Mouse (Mus musculus): ENCODE data around the gene Selenof.

Selenof gene

DNA sequence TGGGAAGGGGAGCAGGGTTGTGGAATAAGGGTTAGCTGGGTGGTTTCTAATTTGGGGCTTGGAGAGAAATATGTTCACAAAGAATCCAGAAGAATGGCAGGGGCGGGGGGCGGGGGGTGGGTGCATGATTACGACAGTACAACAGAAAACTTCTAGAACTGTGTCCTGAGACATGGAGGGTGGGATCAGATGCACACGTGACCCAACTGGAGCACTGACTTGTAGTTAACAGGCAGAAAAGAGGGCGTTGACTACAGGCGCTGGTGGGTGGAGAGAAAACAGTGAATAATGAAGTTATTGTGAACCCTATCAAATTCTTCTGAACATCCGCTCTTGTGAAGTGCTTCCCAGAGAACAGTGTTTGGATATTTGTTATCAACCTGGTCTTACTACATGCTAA lies 6.2 kb upstream of the Selenof start:
- DNase-seq (ENCODE audit: extremely low spot score): no peak

DNA sequence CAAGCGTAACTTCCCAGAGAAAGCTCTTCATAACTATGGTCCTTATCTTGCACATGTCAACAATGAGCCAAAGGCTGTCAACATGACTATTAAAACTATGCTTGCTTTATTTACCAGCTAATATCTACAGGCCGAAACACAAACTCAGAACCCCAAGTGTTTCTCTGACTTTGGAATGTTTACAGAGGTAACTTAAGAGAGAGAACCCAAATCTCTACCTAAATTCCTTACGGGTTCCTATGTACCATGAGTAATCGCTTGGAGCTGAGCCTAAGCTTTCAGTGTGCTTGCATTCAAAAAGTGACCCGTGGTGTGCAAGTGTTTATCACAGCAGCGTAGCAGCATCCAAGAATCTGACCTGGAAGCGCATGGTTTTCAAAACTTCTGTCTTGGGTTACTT lies 4.9 kb upstream of the Selenof start:
- DNase-seq (ENCODE audit: extremely low spot score): no peak

DNA sequence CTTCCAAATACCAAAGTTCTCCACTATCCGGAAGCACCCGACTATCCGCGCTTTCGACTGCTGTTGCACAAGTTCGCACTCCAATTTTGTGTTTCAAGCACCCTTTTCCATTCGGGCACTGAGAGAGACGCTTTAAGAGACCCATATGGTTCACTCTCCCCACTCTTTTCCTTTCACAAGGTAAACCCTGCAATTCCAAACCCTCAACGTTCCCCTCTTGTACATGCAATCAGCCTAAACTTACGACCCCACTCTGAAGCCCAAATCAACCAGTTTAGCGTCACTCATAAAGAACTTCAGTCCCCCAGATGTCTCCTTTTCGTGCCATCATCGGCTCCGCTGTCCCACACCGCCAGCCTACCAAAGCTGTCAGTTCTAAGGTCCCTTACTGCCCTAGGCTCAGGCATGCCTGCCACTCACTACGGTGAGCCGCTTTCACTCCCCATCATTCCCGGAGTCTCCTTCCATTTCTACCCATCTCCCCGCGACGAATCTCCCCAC lies 1.2 kb upstream of the Selenof start:
- no peak for DNase-seq (ENCODE audit: extremely low spot score)

DNA sequence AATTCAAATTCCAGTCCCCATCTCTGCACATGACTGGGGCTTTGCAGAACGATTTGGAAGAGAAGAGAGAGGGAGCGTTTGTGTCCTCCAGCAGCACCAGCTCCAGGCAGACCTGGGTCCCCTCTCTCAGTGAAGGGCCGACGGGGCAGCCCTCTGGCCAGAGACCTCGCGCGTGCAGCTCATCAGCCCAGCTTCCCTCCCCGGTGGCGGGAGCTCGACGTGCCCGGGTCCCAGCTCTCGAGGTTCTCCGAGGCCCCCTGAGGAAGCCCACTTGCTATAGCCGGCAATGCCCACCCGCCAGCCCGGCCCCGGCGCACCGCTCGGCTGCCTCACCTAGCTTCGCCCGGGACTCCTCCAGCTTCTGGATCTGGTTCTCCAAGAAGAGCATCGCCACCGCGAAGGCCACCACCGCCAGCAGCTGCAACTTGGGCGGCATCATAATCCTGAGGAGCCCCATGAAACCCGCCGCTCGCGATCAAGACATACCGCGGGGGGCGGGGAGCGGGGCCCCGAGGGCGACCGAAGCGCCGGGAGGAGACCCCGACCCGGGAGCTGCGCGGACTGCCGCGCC lies 618 bp upstream of the Selenof start:
- peak; percentile 69 for DNase-seq (ENCODE audit: extremely low spot score)

DNA sequence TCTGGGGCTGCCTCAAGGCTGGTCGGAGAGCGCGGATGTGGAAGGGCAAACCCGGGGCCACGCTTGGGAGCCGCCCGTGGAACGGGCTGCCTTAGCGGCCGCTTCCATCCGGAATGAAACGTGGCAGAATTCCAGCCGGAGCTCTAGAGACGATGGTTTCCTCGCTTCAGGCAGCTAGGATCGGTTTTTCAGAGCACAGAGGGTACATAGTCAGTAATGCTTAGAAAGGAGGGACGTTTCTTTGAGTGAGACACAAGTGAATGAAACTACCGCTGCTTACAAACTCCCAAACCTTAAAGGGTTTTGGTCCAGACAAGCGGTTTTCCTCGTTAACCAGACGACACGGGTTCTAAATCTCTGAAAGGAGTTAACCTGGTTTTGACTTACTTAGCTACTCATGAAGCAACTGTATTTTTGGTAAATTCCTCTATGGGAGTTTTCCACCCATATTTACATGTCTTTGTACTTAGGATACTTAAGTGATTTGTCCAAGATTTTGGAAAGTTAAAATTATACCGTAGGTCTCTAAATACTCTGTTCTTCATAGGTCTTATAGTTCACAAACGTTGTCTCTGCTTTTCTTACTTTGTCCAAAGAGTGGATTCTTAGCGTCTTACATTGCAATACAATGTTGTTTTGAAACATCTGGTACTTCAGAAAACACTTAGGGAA lies 848 bp downstream of the Selenof start:
- no peak for DNase-seq (ENCODE audit: extremely low spot score)

DNA sequence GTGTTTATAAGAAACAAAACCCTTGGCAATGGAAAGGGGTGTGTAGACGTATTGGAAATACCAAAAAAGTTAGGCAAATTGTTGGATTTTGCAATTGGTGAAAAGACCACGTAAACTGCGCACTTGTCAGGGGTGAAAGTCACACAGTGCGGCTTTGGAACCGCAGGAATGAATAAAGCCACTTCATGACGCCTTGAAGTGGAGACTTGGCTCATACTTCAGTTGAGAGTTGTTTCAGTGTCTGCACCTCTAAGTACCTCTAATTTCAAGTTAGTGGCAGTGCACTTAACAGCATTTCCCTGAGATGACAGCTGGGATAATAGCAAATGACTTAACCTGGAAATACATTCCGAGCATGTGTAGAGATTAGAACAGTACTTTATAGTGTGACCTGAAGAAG lies 4.2 kb downstream of the Selenof start:
- no peak for DNase-seq (ENCODE audit: extremely low spot score)

DNA sequence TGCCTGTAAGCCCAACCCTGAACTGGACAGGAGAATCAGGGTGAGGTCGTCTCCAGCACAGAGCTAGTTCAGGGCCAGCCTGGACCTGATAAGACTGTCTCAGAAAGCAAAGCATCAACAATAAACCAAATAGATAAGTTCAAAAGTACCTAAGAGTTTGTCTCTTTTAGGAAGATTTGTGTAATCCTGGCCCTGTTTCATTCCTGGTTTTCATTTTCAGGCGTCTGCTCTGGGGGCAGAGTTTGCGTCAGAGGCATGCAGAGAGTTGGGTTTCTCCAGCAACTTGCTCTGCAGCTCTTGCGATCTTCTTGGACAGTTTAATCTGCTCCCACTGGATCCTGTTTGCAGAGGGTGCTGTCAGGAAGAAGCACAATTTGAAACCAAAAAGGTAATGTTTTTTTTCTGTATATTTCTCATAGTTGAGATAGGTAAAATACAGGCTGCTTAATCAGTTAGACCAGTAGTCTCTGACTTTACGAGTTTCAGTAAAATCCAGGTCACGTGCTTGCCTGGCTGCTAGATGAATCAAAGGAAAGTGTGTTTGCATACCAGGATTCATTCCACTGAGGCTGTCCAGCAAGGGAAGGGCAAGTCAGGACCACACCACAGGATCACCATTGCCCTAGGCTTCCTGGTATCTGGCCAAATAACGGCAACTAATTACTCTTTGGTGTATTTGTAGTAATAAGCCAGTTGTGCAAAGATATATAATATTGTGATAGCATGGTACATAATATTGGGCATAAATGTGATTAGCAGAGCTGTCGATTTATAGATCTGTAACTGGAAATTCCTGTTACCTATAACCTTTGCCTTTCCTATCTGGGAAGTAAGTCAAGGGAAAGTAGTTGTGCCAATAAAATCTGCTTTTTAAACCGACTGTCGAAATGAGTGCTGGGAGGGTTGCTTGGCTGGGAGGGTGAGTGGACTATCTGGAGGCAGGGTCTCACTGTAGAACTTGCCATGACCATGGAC lies 7.5 kb downstream of the Selenof start:
- no peak for DNase-seq (ENCODE audit: extremely low spot score)

DNA sequence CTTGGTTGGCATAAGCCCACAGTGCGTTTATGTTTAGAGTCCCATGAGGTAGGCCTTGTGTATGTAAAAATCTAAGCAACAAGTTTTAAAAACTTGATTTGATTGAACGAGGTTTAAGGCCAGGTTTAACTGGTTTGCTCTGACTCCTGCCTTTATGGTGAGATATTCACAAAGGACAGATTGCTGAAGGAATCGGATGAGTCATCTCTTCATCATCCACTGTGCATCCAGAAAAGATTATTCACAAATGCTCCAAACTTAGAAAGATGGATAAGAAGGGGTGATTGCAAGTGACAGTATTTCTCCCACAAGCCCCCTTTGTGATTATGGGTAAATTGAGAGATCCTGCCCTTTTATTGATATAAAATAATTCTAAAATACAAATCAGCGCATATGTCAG lies 8.8 kb downstream of the Selenof start:
- DNase-seq (ENCODE audit: extremely low spot score): no peak

DNA sequence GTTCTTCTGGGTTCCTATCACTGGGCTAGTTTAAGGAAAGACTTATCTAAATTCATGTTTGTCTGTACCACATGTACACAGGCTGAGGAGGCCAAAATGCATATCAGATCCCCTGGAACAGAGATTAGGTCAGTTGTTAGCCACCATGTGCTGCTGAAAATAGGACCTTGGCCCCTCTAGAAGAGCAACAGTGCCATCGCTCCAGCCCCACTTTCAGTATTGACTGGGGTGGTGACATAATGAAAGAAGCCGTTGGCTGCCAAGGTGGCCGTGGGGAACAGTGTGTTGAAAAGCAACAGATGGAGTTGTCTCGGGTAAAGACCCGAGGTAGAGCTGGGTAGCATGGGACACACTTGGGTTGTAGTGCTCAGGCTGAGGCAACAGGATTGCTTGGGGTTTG lies 9.7 kb downstream of the Selenof start:
- no peak for DNase-seq (ENCODE audit: extremely low spot score)

DNA sequence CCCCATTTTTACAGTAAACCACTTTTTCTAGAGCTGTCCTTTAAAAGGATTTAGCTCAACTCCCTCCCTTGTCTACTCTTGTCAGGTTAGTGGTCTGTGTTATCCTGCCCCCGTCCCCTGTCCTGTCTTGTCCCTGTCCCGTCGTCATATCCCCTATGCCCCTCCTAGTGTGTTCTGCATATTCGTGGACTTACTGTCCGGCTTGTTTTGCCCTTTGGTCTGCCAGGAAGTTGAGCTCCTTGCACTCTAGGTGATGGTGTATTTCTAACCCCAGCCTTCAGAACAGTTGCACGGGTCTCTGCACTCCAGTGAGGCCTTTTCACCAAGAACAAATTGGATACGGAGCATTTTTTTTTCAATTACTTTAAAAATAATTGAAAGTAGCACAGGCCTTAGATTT lies 10.2 kb downstream of the Selenof start:
- DNase-seq (ENCODE audit: extremely low spot score): no peak

DNA sequence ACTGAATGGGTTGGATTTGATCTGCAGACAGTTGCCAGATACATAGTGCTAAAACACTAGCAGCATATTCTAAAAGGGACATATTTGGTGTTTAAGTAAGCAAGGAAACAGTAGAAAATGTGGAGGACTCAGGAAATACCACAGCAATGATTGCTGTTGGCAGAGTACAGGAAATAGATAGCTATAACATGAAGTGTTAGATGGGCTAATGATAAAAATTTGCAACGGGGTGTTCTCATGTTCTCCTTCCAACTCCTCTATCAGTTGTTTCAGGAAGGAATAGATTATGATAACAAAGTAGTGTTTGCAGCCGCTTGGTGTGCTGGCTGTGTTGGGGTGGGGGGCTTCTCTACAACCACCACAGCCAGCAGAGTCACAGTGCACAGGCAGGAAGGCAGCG lies 11.7 kb downstream of the Selenof start:
- DNase-seq (ENCODE audit: extremely low spot score): no peak

DNA sequence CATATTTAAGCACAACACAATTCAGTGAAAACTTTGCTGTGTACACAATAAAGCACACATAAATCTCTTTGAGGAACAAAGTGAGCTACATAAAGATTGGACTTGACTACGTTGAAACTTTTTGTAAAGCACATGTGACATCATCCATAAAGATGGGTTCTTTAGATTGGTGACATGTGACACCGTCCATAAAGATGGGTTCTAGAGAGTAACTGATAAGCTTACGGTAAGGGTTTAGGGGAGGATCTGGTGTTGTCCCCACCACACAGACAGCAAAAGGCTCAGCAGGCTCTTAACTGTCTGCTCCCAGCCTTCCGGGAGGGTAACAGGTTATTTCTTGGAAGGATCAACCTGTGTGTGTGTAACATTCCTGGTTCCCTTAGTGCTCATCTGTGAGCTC lies 12.2 kb downstream of the Selenof start:
- DNase-seq (ENCODE audit: extremely low spot score): no peak

DNA sequence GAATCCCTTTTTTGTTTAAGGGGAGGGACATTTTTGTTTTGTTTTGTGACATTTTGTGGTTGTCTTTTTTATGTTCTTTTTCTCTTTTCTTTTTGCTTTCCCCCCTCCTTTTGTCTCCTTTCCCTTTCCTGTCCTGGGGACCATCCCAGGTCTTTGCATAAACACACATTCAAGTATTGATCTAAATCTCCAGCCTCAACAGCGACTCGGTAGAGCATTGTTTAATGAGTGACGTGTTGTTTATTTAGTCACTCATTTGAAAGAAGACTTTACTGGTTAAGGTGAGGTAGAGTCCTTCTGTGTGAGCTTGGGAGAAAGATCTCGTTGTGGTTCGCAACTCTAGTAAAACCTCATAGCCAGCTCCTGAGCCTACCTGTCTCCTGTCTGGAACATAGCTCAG lies 13.7 kb downstream of the Selenof start:
- DNase-seq (ENCODE audit: extremely low spot score): no peak

DNA sequence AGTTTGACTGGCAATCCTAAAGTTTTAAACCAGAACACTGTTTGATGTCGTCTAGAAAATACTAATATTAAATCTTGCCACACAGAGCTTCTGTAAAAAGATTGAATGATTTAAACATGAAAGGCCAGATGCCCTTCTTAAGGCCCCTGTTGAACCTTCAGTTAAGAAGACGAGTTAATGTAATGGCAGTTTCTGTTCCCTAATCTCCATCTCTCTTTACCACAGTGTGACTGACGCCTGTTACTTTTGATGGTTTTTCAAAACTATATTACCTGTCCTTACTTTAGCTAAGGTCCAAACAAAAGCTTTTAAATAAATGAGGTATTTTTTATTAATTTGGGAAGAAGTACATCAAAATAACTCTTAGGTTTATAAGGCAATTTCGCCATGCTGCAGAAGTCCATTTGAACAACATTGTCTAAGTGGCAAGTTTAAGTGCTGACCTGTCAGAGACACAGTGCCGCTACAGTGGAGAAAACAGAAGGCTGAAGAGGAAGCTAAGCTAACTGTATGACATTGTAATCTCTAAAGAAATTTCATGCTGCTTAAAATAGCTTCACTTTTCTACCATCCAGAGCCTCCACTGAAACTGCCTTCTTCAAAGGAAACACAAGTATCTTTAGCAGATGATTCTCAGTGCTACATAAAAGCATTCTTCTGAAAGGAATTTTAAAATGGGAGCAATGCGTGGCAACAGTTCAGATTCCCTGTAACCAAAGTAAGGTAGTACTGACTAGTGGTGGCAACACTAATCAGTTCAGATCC lies 14.9 kb downstream of the Selenof start:
- no peak for DNase-seq (ENCODE audit: extremely low spot score)

DNA sequence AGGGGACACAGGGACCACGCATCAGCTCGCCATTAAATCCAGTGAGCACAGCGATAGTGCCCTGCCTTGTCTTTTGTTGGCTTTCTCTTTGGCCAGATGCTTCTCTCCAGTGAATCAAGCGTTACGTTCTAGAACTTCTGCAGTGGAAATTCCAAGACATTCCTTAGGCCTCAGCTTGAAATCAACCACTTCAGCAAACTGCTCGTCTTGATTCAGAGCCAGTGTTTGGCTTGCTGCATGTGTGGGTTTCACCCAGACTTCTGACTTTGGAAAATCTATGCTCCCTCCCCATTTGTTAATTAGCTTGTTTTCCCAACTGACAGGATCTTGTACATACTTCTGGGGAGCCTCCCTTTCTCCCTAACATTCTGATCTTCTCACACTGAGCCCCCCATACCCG lies 16.6 kb downstream of the Selenof start:
- DNase-seq (ENCODE audit: extremely low spot score): no peak

DNA sequence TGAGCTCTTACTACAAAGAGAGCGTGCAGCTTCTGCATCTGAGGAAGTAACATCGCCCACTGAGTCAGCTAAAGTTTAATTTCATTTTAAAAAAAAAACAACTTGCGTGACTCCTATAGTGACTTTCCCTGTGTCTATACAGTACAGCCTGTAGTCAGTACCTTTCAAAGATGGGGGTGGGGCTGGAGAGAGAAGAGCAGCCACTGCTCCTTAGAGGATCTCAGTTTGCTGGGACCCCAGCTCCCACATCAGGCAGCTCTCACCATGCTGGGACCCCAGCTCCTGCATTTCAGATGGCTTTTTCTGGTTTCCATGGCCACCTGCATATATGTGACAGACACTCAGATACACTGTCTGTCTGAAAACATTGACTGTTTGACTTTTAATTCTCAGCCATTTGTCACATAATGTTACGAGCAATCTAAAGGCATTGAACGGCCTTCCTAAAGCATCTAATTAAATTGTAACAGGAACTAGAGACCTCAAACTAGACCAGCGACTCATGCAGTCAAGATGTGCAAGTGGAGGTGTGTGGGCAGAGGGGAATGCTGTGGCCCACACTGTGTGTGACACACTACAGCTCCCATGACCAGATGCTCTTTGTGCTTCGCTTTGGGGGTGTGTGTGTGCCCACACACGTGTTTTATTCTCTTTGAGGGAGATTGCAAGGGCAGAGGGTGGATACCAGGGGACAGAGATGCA lies 19.2 kb downstream of the Selenof start:
- no peak for DNase-seq (ENCODE audit: extremely low spot score)

DNA sequence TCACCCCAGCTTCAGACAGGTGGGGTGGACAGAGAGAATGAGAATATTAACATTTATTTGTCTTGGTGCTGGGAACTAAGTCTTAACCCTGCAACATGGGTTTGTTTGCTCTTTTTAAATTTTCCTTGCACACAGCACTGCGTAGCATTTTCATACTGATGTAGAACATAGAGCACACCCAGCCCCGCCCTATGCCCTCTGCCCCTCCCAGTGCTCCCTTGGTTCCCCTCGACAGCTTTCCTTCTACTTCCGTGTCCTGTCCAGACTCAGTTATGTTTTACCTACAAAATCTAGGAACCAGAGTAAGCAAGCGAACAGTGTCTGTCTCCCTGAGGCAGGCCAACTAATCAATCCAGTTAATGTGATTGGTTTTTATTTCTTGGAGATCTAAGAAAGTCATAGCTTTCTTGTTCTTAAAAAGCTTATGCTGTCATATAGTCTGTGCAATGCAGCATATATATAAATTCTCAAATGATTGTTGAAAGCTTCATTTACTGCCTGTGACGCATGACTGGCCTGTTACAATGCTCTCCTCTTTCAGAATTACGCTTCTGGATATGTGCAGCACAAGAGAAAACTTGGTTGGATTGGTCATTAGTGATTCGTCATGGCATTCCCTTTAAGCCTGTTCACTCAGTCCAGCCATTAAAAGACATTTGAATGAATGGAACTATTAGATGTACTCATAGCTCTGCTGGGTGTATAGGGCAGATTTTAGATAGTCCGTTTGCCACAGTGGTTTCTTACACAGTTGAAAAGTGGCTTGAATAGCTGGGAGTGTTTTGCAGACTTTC lies 23.1 kb downstream of the Selenof start:
- no peak for DNase-seq (ENCODE audit: extremely low spot score)

DNA sequence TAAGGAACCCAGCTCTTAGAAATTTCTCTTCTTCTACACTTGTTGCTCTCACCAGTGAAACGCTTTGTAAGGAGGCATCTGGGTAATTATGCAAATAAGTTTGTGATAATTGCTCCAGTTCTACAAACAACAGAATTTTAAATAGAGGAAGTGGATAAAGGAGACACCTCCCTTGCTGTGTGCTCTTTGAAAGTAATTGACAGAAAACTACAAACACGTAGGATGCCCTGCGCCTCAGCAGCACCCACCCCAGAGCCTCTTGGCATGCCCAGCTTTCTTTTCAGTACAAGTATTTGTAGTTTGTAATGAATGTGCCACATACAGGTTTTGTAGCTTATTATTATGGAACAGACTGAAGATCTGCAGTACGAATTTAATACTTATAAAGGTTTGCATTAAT lies 27.0 kb downstream of the Selenof start:
- no peak for DNase-seq (ENCODE audit: extremely low spot score)

DNA sequence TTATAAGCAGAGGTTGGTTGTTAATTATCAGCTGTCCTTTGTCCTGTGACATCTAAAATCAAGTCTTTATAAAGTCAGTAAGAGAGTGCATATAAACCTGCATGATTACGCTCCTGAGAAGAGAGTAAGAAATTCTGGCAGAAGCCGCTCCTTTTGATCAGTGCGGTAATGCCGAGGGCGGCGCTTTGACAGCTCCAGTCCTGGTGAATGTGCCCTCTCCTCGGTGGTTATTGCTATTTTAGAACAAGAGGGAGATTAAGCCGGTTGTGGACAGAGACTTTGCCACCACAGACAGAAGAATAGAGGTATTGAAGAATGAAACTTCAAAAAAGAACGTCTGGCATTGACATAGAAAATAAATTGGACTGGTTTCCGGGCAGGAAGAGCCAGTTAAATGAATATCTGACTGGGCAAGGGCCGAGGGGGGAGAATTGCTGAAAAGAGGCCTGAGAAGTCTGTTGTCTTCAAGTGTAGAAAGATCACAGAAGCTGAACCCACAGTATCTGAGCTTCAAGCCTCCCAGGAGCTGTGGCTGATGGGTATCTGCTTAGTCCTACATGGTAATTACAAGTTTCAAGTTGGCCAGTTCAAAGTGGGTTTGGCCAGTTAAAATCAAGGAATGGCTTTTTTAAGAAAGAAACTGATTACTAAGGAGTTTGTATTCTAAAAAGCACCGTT lies 27.8 kb downstream of the Selenof start:
- no peak for DNase-seq (ENCODE audit: extremely low spot score)

DNA sequence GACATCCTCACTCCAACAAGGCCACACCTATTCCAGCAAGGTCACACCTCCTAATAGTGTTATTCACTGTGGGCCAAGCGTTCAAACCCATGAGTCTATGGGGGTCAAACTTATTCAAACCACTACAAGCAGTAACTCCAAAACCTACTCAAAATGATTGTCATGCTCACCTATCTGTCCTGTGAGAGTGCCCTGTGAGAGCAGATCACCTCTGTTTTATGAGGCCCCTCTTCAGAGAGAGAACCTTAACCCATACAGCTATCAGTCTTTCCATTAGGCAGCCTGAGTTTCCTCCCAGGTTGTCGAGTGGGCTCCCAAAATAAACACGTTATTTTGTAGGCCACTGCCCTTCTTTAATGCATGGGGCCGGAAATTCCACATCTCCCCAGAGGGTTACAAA lies 32.3 kb downstream of the Selenof start:
- DNase-seq (ENCODE audit: extremely low spot score): no peak

All from embryo, embryonic 9.5 days (tissue).